Mouse (Mus musculus): ENCODE measurements around the gene Yme1l1.

GRCm38 (mm10) chr2:23234065-23234773, 78.0 kb downstream of the Yme1l1 start:
- TF ChIP-seq CTCF (IDR thresholded peaks at IDR 0.05; ENCODE audit: control insufficient read depth, insufficient read depth, insufficient replicate concordance, low read depth, low read length), result no peak
- no peak for TF ChIP-seq POLR2A (IDR thresholded peaks at IDR 0.05; ENCODE audit: control insufficient read depth, low read depth, low read length)

All from testis, adult 2 months (tissue).